19 mouse cellular contexts compared by ENCODE assay signal in the genomic region with DNA sequence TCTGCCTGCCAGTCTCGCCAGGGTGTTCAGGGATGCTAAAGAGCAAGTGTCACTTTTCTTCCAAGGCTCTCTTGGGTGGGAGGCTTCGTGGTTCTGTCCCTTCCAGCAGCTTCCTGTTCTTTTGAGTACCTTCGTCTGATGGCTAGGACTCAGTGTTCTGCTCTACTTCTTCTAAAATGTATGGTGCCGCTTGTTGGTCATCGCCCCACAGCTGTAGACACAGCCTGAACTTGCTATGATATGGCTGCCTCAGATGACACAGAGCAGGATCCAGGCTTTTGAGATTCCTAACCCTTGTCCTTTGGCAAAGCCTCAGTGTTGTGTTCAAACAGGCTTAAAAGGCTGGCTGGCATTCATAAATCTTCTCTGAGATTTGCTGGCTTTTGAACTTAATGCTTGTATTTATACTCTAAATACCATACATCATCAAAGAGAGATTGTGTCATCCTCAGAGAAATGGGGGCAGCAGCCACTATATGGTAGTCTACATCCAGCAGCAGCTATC. TPM values are rescaled to one million over a fixed set of nuclear protein-coding genes. Genes with fewer than 3 reads are reported as not detected.
A peak's percentile ranks its signal among the peaks of the same experiment; 100 is the strongest.
DNase-seq lines count a peak whose midpoint lies in the region; ATAC-seq and TF ChIP-seq lines count a peak whose summit lies in the region.
"Had no signal": no experiment of that assay in that cellular context is flagged by ENCODE, and none has a peak within 500 bp of the region (broad histone marks: within the 10 kb centered on the region; RNA-seq: fewer than 3 reads in every experiment).

No protein-coding gene starts in this region.

- TF ChIP-seq CTCF in liver, adult 2 months (IDR thresholded peaks at IDR 0.05; ENCODE audit: low read depth, low read length) = no peak
- no peak for TF ChIP-seq CTCF in stomach, postnatal 0 days (IDR thresholded peaks at IDR 0.05; ENCODE audit: low read depth)

- ATAC-seq in heart, embryonic 12.5 days (ENCODE audit: insufficient number of reproducible peaks, low FRiP score) = no peak
- ATAC-seq in heart, embryonic 16.5 days (replicated peaks; ENCODE audit: extremely low read depth, insufficient read depth, low FRiP score) = no peak
- ATAC-seq in liver, embryonic 12.5 days = no peak
- peak; percentile 33; the same call in 1 of the 2 replicates for ATAC-seq in stomach, postnatal 0 days (ENCODE audit: low FRiP score, low TSS enrichment)
- ATAC-seq: forebrain, embryonic 15.5 days; intestine, embryonic 15.5 days had no signal

- no peaks in the 10 kb centered on the region for H3K79me2 ChIP-seq in liver, adult 2 months (ENCODE audit: control insufficient read depth, insufficient read depth, low read length)

- H3K4me3 ChIP-seq in heart, embryonic 12.5 days = no peak overlapping the region
- H3K4me3 ChIP-seq in heart, embryonic 16.5 days (ENCODE audit: low read length) = no peak overlapping the region
- H3K4me3 ChIP-seq in liver, adult 2 months (ENCODE audit: insufficient read depth, low read depth, low read length) = no peak overlapping the region
- no peak overlapping the region for H3K4me3 ChIP-seq in liver, embryonic 12.5 days
- H3K4me3 ChIP-seq in stomach, postnatal 0 days (ENCODE audit: low read depth, low read length) = no peak overlapping the region
- H3K4me3 ChIP-seq: embryonic facial prominence, embryonic 12.5 days; forebrain, embryonic 15.5 days; hindbrain, embryonic 13.5 days; intestine, embryonic 15.5 days had no signal

- H3K36me3 ChIP-seq in heart, embryonic 12.5 days = 0 out of 2 replicates have a peak, but pooled peaks cover 3% of the 10 kb centered on the region
- 0 out of 2 replicates have a peak, but pooled peaks cover 3% of the 10 kb centered on the region for H3K36me3 ChIP-seq in heart, embryonic 16.5 days (ENCODE audit: control insufficient read depth, insufficient read depth)
- no peaks in the 10 kb centered on the region for H3K36me3 ChIP-seq in liver, adult 2 months (ENCODE audit: control insufficient read depth, insufficient read depth, low read length)
- H3K36me3 ChIP-seq in liver, embryonic 12.5 days = no peaks in the 10 kb centered on the region
- no peaks in the 10 kb centered on the region; the same call in 1 of the 2 replicates for H3K36me3 ChIP-seq in stomach, postnatal 0 days (ENCODE audit: control insufficient read depth, insufficient read depth, low read length)
- H3K36me3 ChIP-seq: embryonic facial prominence, embryonic 12.5 days; forebrain, embryonic 15.5 days; hindbrain, embryonic 13.5 days had no signal

- H3K9ac ChIP-seq in heart, embryonic 12.5 days = no peak overlapping the region
- H3K9ac ChIP-seq in heart, embryonic 16.5 days (ENCODE audit: low read length) = 0 out of 2 replicates have a peak overlapping the region, but pooled peaks have one; percentile 12
- no peak overlapping the region for H3K9ac ChIP-seq in liver, adult 2 months (ENCODE audit: low read depth, low read length)
- no peak overlapping the region for H3K9ac ChIP-seq in liver, embryonic 12.5 days
- no peak overlapping the region for H3K9ac ChIP-seq in stomach, postnatal 0 days (ENCODE audit: low read length)
- H3K9ac ChIP-seq: embryonic facial prominence, embryonic 12.5 days; forebrain, embryonic 15.5 days; hindbrain, embryonic 13.5 days; intestine, embryonic 15.5 days had no signal

- no peaks in the 10 kb centered on the region for H3K27me3 ChIP-seq in heart, embryonic 12.5 days (replicated peaks)
- H3K27me3 ChIP-seq in heart, embryonic 16.5 days (ENCODE audit: control insufficient read depth, insufficient read depth, low read length) = no peaks in the 10 kb centered on the region
- no peaks in the 10 kb centered on the region for H3K27me3 ChIP-seq in liver, adult 2 months (ENCODE audit: control insufficient read depth, insufficient read depth, low read length)
- peaks cover 5% of the 10 kb centered on the region; the same call in 1 of the 2 replicates for H3K27me3 ChIP-seq in liver, embryonic 12.5 days (replicated peaks)
- no peaks in the 10 kb centered on the region for H3K27me3 ChIP-seq in stomach, postnatal 0 days (ENCODE audit: control insufficient read depth, insufficient read depth, low read length)
- H3K27me3 ChIP-seq: embryonic facial prominence, embryonic 12.5 days; forebrain, embryonic 15.5 days; hindbrain, embryonic 13.5 days; intestine, embryonic 15.5 days had no signal

- H3K27ac ChIP-seq in heart, embryonic 12.5 days (ENCODE audit: poor library complexity, severe bottlenecking) = peak overlapping the region; percentile 96; the same call in 1 of the 2 replicates
- H3K27ac ChIP-seq in heart, embryonic 16.5 days (ENCODE audit: low read length) = peak overlapping the region; percentile 100
- peak overlapping the region; percentile 38 for H3K27ac ChIP-seq in liver, adult 2 months (replicated peaks; ENCODE audit: insufficient read depth, low read depth, low read length)
- H3K27ac ChIP-seq in liver, embryonic 12.5 days = no peak overlapping the region
- 0 out of 2 replicates have a peak overlapping the region, but pooled peaks have one; percentile 4 for H3K27ac ChIP-seq in stomach, postnatal 0 days (replicated peaks)
- H3K27ac ChIP-seq: embryonic facial prominence, embryonic 12.5 days; forebrain, embryonic 15.5 days; hindbrain, embryonic 13.5 days; intestine, embryonic 15.5 days had no signal

- no peak for DNase-seq in heart, adult 8-10 months (ENCODE audit: low spot score)
- no peak for DNase-seq in heart, adult 9 months (ENCODE audit: low spot score in 2 of 2)
- DNase-seq in liver, adult 2 months (ENCODE audit: extremely low read depth, low read depth, low spot score) = peak; percentile 88
- no peak for DNase-seq in stomach, postnatal 0 days (ENCODE audit: low spot score)
- DNase-seq in right cerebral cortex, postnatal 25 days = no peak
- DNase-seq: adrenal gland, adult 8-10 months; adrenal gland, postnatal 36 days; cerebellum, adult 11 months; cerebellum, adult 8-10 months; cerebellum, postnatal 14 days; gastrocnemius, postnatal 10 days; kidney, adult 18-20 months had no signal

- no peak overlapping the region for H3K4me2 ChIP-seq in heart, embryonic 12.5 days
- H3K4me2 ChIP-seq in heart, embryonic 16.5 days (ENCODE audit: low read depth, low read length) = no peak overlapping the region
- no peak overlapping the region for H3K4me2 ChIP-seq in liver, embryonic 12.5 days
- H3K4me2 ChIP-seq in stomach, postnatal 0 days (replicated peaks; ENCODE audit: low read depth) = no peak overlapping the region
- H3K4me2 ChIP-seq: embryonic facial prominence, embryonic 12.5 days; forebrain, embryonic 15.5 days; hindbrain, embryonic 13.5 days; intestine, embryonic 15.5 days had no signal

- H3K4me1 ChIP-seq in heart, embryonic 12.5 days (replicated peaks) = peaks cover 83% of the 10 kb centered on the region
- peaks cover 67% of the 10 kb centered on the region for H3K4me1 ChIP-seq in heart, embryonic 16.5 days (ENCODE audit: control insufficient read depth, insufficient read depth, low read length)
- H3K4me1 ChIP-seq in liver, adult 2 months (ENCODE audit: control insufficient read depth, insufficient read depth, low read length) = peaks cover 16% of the 10 kb centered on the region
- no peaks in the 10 kb centered on the region for H3K4me1 ChIP-seq in liver, embryonic 12.5 days
- peaks cover 7% of the 10 kb centered on the region for H3K4me1 ChIP-seq in stomach, postnatal 0 days (replicated peaks; ENCODE audit: control insufficient read depth, insufficient read depth)
- H3K4me1 ChIP-seq: embryonic facial prominence, embryonic 12.5 days; forebrain, embryonic 15.5 days had no signal

- no peak for TF ChIP-seq EP300 in stomach, postnatal 0 days (optimal IDR thresholded peaks at IDR 0.05)

- TF ChIP-seq POLR2A in liver, adult 2 months (IDR thresholded peaks at IDR 0.05; ENCODE audit: extremely low read depth, insufficient read depth, low read length) = no peak

- 74% methylated on average over 5 of the region's 5 CpGs for WGBS in heart, embryonic 12.5 days
- WGBS in heart, embryonic 16.5 days = 64% methylated on average over 5 of the region's 5 CpGs
- 56% methylated on average over 5 of the region's 5 CpGs for WGBS in liver, adult 2 months
- 42% methylated on average over 5 of the region's 5 CpGs for WGBS in liver, embryonic 12.5 days (ENCODE audit: insufficient replicate concordance)
- 60% methylated on average over 5 of the region's 5 CpGs for WGBS in stomach, postnatal 0 days

- no peaks in the 10 kb centered on the region for H3K9me3 ChIP-seq in heart, embryonic 12.5 days (replicated peaks)
- H3K9me3 ChIP-seq in heart, embryonic 16.5 days (replicated peaks; ENCODE audit: control insufficient read depth, low read length) = no peaks in the 10 kb centered on the region
- no peaks in the 10 kb centered on the region for H3K9me3 ChIP-seq in liver, embryonic 12.5 days (replicated peaks)
- H3K9me3 ChIP-seq in stomach, postnatal 0 days (ENCODE audit: control insufficient read depth, low read length) = no peaks in the 10 kb centered on the region
- H3K9me3 ChIP-seq: embryonic facial prominence, embryonic 12.5 days; forebrain, embryonic 15.5 days; hindbrain, embryonic 13.5 days; intestine, embryonic 15.5 days had no signal

RNA-seq across cellular contexts. Expression of a gene that starts 58.0 kb away (rescaled TPM):
- polyA plus RNA-seq in heart, embryonic 12.5 days (2016; fragmentation: Nextera tagmentation; extraction: Ambion mirVana) = 3.8 and 3.9 TPM in 2 replicates
- 10 to 100 TPM; 59.2 to 67.8 (median 64.1) TPM for total RNA-seq in heart, adult 8-10 months (2022)
- polyA plus RNA-seq in heart, embryonic 16.5 days (2015; fragmentation: Nextera tagmentation; extraction: Ambion mirVana) = 4.2 and 5.3 TPM in 2 replicates
- total RNA-seq in liver, adult 2 months (2014; rRNA removed) = 3.0 and 3.7 TPM in 2 replicates
- 0.66 and 1.2 TPM in 2 replicates for polyA plus RNA-seq in liver, adult 2 months (2012; rRNA removed)
- 1.6 and 1.8 TPM in 2 replicates for polyA plus RNA-seq in liver, embryonic 12.5 days (2016; fragmentation: Nextera tagmentation; extraction: Ambion mirVana)
- 3.2 and 3.3 TPM in 2 replicates for polyA plus RNA-seq in stomach, postnatal 0 days (2015; fragmentation: Nextera tagmentation; extraction: Ambion mirVana)
